Mouse (Mus musculus): ENCODE data around the gene Krt24. TPM values are rescaled to one million over a fixed set of nuclear protein-coding genes. Genes with fewer than 3 reads are reported as not detected.

Gene Krt24
- polyA plus RNA-seq, 1 experiment from 2014 or later, result not detected

DNA sequence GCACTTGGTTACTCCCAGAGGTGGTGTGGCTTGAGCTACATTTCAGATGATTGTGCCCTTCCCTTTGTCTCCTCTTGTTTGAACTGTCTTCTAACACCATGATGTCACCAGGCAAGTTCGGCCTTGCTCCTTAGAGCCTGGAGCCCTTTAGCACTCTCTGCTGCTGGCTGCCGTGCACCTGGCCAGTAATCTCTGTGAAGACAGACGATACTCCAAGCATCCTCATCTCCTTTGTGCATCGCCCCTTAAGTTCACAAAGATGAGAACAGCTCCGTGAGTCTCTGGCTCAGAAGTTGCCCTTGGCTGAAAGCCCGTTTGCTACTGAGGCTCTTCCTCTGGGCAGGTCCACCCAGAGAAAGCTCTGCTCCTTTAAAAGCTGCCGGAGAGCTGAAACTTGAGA, 8.3 kb downstream of the Krt24 start:
- H3K9me3 ChIP-seq (ENCODE audit: control insufficient read depth, low read length), result no peaks in the 10 kb centered on the region
- H3K4me3 ChIP-seq (ENCODE audit: control insufficient read depth in 1 of 2, insufficient read depth in 1 of 2, low read depth in 1 of 2, low read length in 2 of 2), result no peak overlapping the region
- no peaks in the 10 kb centered on the region for H3K27me3 ChIP-seq (ENCODE audit: control insufficient read depth, insufficient read depth, low read length)
- no peaks in the 10 kb centered on the region for H3K36me3 ChIP-seq (ENCODE audit: control insufficient read depth, insufficient read depth, low read length)
- H3K9ac ChIP-seq (ENCODE audit: low read length), result no peak overlapping the region
- 52% methylated on average over 7 of the region's 7 CpGs for whole genome bisulfite sequencing
- no peak for ATAC-seq (ENCODE audit: insufficient number of reproducible peaks, insufficient read depth, low FRiP score, low read depth)
- H3K4me2 ChIP-seq (ENCODE audit: low read length), result no peak overlapping the region
- H3K4me1 ChIP-seq (ENCODE audit: control insufficient read depth in 2 of 2, insufficient read depth in 2 of 2, low read length in 2 of 2), result peaks cover 0 to 4% of the 10 kb centered on the region in 2 experiments; a peak in 2 of 4 replicates
- H3K27ac ChIP-seq (replicated peaks in 1 of 2; ENCODE audit: control insufficient read depth in 1 of 2, insufficient read depth in 1 of 2, low read depth in 2 of 2, low read length in 2 of 2), result no peak overlapping the region

DNA sequence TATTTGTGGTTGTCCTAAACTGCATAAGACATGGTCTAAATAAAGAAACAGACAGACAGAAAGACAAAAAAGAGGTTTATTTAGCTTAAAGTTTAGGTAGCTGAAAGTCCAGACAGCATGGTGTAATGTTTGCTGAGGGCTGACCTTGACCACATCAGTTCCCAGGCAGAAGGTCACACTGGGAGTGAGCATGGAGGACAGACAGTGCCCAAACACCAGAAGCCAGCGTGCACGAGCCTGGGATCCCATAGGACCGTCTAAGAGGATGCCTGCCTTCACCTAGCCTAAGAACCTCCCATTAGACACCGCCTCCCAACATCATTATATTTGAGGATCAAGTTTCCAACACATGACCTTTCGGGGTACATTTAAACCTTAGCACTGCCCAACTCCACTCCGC, 9.4 kb downstream of the Krt24 start:
- Histone ChIP-seq H3K4me2 (ENCODE audit: low read length) (no peak overlapping the region), H3K27ac (replicated peaks in 1 of 2; ENCODE audit: control insufficient read depth in 1 of 2, insufficient read depth in 1 of 2, low read depth in 2 of 2, low read length in 2 of 2) (no peak overlapping the region), H3K4me1 (ENCODE audit: control insufficient read depth in 2 of 2, insufficient read depth in 2 of 2, low read length in 2 of 2) (peaks cover 0 to 4% of the 10 kb centered on the region in 2 experiments; a peak in 2 of 4 replicates), H3K36me3 (ENCODE audit: control insufficient read depth, insufficient read depth, low read length) (no peaks in the 10 kb centered on the region), H3K27me3 (ENCODE audit: control insufficient read depth, insufficient read depth, low read length) (no peaks in the 10 kb centered on the region), H3K9ac (ENCODE audit: low read length) (no peak overlapping the region), H3K4me3 (ENCODE audit: control insufficient read depth in 1 of 2, insufficient read depth in 1 of 2, low read depth in 1 of 2, low read length in 2 of 2) (no peak overlapping the region), H3K9me3 (ENCODE audit: control insufficient read depth, low read length) (no peaks in the 10 kb centered on the region)
- 60% methylated on average over 6 of the region's 6 CpGs for WGBS
- ATAC-seq (ENCODE audit: insufficient number of reproducible peaks, insufficient read depth, low FRiP score, low read depth), result no peak

DNA sequence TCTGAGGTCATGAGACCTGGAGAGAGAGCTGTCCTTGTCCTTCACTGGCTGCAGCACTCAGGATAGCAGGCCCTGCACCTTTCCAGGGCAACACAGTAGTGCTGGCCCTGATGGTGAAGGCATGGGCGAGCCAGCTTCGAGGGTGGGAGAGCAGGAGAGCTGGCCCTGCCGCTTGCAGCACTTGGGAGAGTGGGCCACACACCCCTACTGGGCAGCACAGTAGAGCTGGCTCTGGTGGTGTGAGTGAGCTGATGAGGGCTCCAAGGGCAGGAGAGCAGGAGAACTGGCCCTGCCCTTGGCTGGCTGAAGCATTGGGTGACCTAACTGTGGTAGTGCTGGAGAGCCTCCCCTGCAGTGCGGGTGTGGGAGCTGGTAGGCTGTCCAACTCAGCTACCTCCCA, 12.3 kb downstream of the Krt24 start:
- Histone ChIP-seq H3K4me1 (ENCODE audit: control insufficient read depth in 2 of 2, insufficient read depth in 2 of 2, low read length in 2 of 2) (peaks cover 0 to 4% of the 10 kb centered on the region in 2 experiments; a peak in 2 of 4 replicates), H3K9me3 (ENCODE audit: control insufficient read depth, low read length) (no peaks in the 10 kb centered on the region), H3K4me2 (ENCODE audit: low read length) (no peak overlapping the region), H3K27ac (replicated peaks in 1 of 2; ENCODE audit: control insufficient read depth in 1 of 2, insufficient read depth in 1 of 2, low read depth in 2 of 2, low read length in 2 of 2) (no peak overlapping the region), H3K9ac (ENCODE audit: low read length) (no peak overlapping the region), H3K36me3 (ENCODE audit: control insufficient read depth, insufficient read depth, low read length) (no peaks in the 10 kb centered on the region), H3K27me3 (ENCODE audit: control insufficient read depth, insufficient read depth, low read length) (no peaks in the 10 kb centered on the region), H3K4me3 (ENCODE audit: control insufficient read depth in 1 of 2, insufficient read depth in 1 of 2, low read depth in 1 of 2, low read length in 2 of 2) (no peak overlapping the region)
- ATAC-seq (ENCODE audit: insufficient number of reproducible peaks, insufficient read depth, low FRiP score, low read depth), result no peak
- 84% methylated on average over 4 of the region's 4 CpGs for WGBS

DNA sequence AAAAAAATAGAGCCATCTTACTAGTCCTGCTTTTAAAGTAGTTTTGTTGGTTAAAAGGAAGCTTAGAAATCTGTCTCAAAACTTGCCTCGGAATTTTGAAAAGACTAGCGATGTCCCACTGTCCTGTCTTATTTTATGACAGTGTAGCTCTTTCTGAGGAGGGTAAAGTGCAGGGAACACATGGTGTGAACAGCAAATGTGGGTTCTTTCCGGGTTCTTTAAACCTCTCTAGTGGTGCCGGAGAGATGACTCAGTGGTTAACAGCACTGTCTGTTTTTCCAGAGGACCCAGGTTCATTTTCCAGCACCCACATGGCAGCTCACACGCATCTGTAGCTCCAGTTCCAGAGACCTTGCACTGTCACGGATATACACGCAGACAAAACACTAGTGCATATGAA, 15.9 kb downstream of the Krt24 start:
- Histone ChIP-seq H3K36me3 (ENCODE audit: control insufficient read depth, insufficient read depth, low read length) (no peaks in the 10 kb centered on the region), H3K4me3 (ENCODE audit: control insufficient read depth in 1 of 2, insufficient read depth in 1 of 2, low read depth in 1 of 2, low read length in 2 of 2) (no peak overlapping the region), H3K4me1 (ENCODE audit: control insufficient read depth in 2 of 2, insufficient read depth in 2 of 2, low read length in 2 of 2) (peaks cover 0 to 6% of the 10 kb centered on the region in 2 experiments; a peak in 1 of 4 replicates), H3K9me3 (ENCODE audit: control insufficient read depth, low read length) (no peaks in the 10 kb centered on the region), H3K27me3 (ENCODE audit: control insufficient read depth, insufficient read depth, low read length) (no peaks in the 10 kb centered on the region), H3K27ac (replicated peaks in 1 of 2; ENCODE audit: control insufficient read depth in 1 of 2, insufficient read depth in 1 of 2, low read depth in 2 of 2, low read length in 2 of 2) (no peak overlapping the region), H3K4me2 (ENCODE audit: low read length) (no peak overlapping the region), H3K9ac (ENCODE audit: low read length) (no peak overlapping the region)
- ATAC-seq (ENCODE audit: insufficient number of reproducible peaks, insufficient read depth, low FRiP score, low read depth), result no peak
- 67% methylated on average over 7 of the region's 7 CpGs for WGBS

DNA sequence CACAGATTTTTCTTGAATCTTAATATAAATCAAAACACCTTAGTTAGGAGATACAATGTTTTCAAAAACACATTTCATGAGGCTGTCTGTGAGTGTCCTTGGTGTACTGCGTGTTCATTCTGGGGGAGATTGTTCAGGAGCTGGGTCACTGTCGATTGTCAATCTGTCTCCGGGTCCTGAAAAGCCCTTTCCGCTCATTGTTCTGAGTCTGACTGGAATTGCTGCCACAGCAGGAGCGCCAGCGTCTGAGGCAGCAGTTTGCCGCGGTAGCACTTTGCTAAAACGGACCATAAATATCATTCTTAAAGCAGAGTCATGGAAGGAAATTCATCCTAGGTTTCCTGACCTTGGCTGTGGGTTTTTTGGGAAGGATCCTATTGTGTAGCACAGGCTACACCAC, 19.3 kb downstream of the Krt24 start:
- Histone ChIP-seq H3K4me3 (ENCODE audit: control insufficient read depth in 1 of 2, insufficient read depth in 1 of 2, low read depth in 1 of 2, low read length in 2 of 2) (no peak overlapping the region), H3K27ac (replicated peaks in 1 of 2; ENCODE audit: control insufficient read depth in 1 of 2, insufficient read depth in 1 of 2, low read depth in 2 of 2, low read length in 2 of 2) (peak overlapping the region; percentile 62; a peak in 3 of 4 replicates), H3K9ac (ENCODE audit: low read length) (no peak overlapping the region), H3K9me3 (ENCODE audit: control insufficient read depth, low read length) (no peaks in the 10 kb centered on the region), H3K4me1 (ENCODE audit: control insufficient read depth in 2 of 2, insufficient read depth in 2 of 2, low read length in 2 of 2) (peaks cover 0 to 6% of the 10 kb centered on the region in 2 experiments; a peak in 1 of 4 replicates), H3K27me3 (ENCODE audit: control insufficient read depth, insufficient read depth, low read length) (no peaks in the 10 kb centered on the region), H3K36me3 (ENCODE audit: control insufficient read depth, insufficient read depth, low read length) (no peaks in the 10 kb centered on the region), H3K4me2 (ENCODE audit: low read length) (no peak overlapping the region)
- WGBS, result 36% methylated on average over 9 of the region's 9 CpGs
- ATAC-seq (ENCODE audit: insufficient number of reproducible peaks, insufficient read depth, low FRiP score, low read depth), result no peak

DNA sequence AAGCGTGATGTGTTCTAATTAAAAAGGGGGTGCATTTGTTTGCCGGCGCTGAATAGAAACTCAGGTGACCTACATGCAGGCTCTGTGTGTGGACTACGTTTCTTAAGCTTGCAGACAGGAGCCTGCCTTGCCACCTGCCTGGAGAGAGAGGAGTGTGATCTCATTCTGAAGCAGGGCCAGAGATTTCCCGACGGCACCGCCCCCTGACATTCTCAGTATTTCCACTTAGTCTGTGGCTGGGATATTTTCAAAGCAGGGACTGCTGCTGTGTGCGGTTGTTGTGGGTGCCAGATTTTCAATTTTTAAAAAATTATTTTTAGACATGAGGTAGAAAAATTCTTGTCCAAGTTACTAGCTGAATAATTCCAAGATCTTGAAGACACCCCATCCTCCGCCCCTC, 19.8 kb downstream of the Krt24 start:
- H3K4me3 ChIP-seq (ENCODE audit: control insufficient read depth in 1 of 2, insufficient read depth in 1 of 2, low read depth in 1 of 2, low read length in 2 of 2), result no peak overlapping the region
- H3K36me3 ChIP-seq (ENCODE audit: control insufficient read depth, insufficient read depth, low read length), result no peaks in the 10 kb centered on the region
- H3K4me1 ChIP-seq (ENCODE audit: control insufficient read depth in 2 of 2, insufficient read depth in 2 of 2, low read length in 2 of 2), result peaks cover 0 to 6% of the 10 kb centered on the region in 2 experiments; a peak in 1 of 4 replicates
- no peaks in the 10 kb centered on the region for H3K27me3 ChIP-seq (ENCODE audit: control insufficient read depth, insufficient read depth, low read length)
- no peaks in the 10 kb centered on the region for H3K9me3 ChIP-seq (ENCODE audit: control insufficient read depth, low read length)
- peak overlapping the region; percentile 62; a peak in 3 of 4 replicates for H3K27ac ChIP-seq (replicated peaks in 1 of 2; ENCODE audit: control insufficient read depth in 1 of 2, insufficient read depth in 1 of 2, low read depth in 2 of 2, low read length in 2 of 2)
- H3K9ac ChIP-seq (ENCODE audit: low read length), result no peak overlapping the region
- no peak for ATAC-seq (ENCODE audit: insufficient number of reproducible peaks, insufficient read depth, low FRiP score, low read depth)
- WGBS, result 48% methylated on average over 9 of the region's 9 CpGs
- no peak overlapping the region for H3K4me2 ChIP-seq (ENCODE audit: low read length)

DNA sequence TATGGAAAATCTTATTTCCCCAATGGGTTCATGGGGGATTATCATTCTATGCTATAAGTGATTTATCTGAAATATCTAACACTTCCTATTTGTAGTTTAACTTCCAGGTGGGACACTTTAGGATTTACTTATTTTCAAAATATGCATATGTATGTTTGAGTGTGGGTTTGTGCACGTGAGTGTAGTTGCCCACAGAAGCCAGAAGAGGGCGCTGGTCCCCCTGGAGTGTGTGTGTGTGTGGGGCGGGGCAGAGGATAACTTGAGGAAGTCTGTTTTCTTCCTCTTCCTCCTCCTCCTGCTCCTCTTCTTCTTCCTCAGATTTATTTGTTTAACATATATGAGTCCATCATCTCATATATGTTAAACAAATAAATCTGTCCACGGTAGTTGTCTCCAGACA, 28.8 kb downstream of the Krt24 start:
- H3K36me3 ChIP-seq (ENCODE audit: control insufficient read depth, insufficient read depth, low read length), result no peaks in the 10 kb centered on the region
- ATAC-seq (ENCODE audit: insufficient number of reproducible peaks, insufficient read depth, low FRiP score, low read depth), result no peak
- no peak overlapping the region for H3K9ac ChIP-seq (ENCODE audit: low read length)
- no peak overlapping the region for H3K4me3 ChIP-seq (ENCODE audit: control insufficient read depth in 1 of 2, insufficient read depth in 1 of 2, low read depth in 1 of 2, low read length in 2 of 2)
- no peaks in the 10 kb centered on the region for H3K27me3 ChIP-seq (ENCODE audit: control insufficient read depth, insufficient read depth, low read length)
- 79% methylated on average over 4 of the region's 4 CpGs for WGBS
- H3K4me2 ChIP-seq (ENCODE audit: low read length), result no peak overlapping the region
- no peaks in the 10 kb centered on the region for H3K9me3 ChIP-seq (ENCODE audit: control insufficient read depth, low read length)
- no peak overlapping the region for H3K27ac ChIP-seq (replicated peaks in 1 of 2; ENCODE audit: control insufficient read depth in 1 of 2, insufficient read depth in 1 of 2, low read depth in 2 of 2, low read length in 2 of 2)
- H3K4me1 ChIP-seq (ENCODE audit: control insufficient read depth in 2 of 2, insufficient read depth in 2 of 2, low read length in 2 of 2), result no peaks in the 10 kb centered on the region

DNA sequence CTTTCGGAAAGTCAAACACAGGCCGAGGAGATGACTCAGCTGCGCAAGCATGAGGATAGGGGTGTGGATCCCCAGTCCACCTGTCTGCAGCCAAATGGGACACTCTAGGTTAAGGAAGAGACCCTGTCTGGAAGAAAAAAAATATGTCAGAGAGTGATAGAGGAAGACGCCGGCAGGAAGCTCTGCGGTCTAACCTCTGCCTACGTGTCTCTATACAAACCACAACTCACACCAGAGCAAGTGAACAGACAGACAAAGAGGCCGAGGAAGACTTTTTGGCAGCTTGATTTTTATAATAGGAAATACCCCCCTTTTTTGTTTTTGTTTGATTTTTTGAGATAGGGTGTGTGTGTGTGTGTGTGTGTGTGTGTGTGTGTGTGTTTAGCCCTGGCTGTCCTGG, 29.7 kb downstream of the Krt24 start:
- no peaks in the 10 kb centered on the region for H3K27me3 ChIP-seq (ENCODE audit: control insufficient read depth, insufficient read depth, low read length)
- ATAC-seq (ENCODE audit: insufficient number of reproducible peaks, insufficient read depth, low FRiP score, low read depth), result no peak
- WGBS, result 90% methylated on average over 8 of the region's 8 CpGs
- H3K9ac ChIP-seq (ENCODE audit: low read length), result no peak overlapping the region
- no peaks in the 10 kb centered on the region for H3K4me1 ChIP-seq (ENCODE audit: control insufficient read depth in 2 of 2, insufficient read depth in 2 of 2, low read length in 2 of 2)
- H3K4me2 ChIP-seq (ENCODE audit: low read length), result no peak overlapping the region
- H3K4me3 ChIP-seq (ENCODE audit: control insufficient read depth in 1 of 2, insufficient read depth in 1 of 2, low read depth in 1 of 2, low read length in 2 of 2), result no peak overlapping the region
- H3K36me3 ChIP-seq (ENCODE audit: control insufficient read depth, insufficient read depth, low read length), result no peaks in the 10 kb centered on the region
- no peak overlapping the region for H3K27ac ChIP-seq (replicated peaks in 1 of 2; ENCODE audit: control insufficient read depth in 1 of 2, insufficient read depth in 1 of 2, low read depth in 2 of 2, low read length in 2 of 2)
- H3K9me3 ChIP-seq (ENCODE audit: control insufficient read depth, low read length), result no peaks in the 10 kb centered on the region
